Mouse (Mus musculus): ENCODE data around the gene Agbl3. TPM values are rescaled to one million over a fixed set of nuclear protein-coding genes. Genes with fewer than 3 reads are reported as not detected.

The Agbl3 gene
- 138 TPM for polyA plus RNA-seq (2014; fragmentation: Illumina TruSeq; extraction: RNeasy Lipid Tissue Mini Kit (QIAGEN cat#74804); ENCODE audit: low read depth, low replicate concordance)

DNA sequence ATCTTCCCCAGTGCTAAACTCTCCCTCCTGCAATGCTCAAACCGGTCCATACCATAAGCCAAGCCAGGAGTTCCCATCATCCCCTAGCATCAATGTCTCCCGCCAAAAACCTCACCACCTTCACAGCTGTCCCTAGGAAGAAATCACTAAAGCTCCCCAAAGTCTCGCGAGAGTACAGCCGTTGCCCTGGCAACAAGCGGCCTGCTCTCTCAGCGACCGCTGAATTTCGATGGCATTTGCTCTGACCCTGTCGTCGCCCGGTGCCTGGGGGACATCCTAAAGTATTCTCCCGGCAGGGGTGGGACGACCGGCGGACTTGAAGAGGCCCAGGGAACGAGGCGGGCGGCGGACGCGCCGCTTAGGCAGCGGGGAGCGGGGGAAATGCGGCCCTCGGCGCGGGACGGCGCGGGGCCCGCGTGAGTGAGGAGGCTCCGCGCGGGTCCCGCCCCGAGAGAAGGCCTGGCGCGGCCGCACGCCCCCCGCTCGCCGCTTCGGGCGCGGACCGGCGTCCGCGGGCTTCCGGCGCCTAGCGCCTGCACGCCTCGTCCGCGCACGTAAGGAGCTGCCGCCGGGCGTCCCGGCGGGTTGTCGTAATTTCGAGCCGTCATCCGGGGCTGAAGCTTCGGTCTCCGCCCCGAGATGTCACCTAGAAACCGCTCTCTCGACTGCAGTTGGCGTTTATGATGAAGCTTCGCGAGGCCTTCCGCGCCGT is at the start of gene Agbl3:
Agbl3 (plus strand) TSS at position 202 of the 712 bp plus-strand sequence.

DNA sequence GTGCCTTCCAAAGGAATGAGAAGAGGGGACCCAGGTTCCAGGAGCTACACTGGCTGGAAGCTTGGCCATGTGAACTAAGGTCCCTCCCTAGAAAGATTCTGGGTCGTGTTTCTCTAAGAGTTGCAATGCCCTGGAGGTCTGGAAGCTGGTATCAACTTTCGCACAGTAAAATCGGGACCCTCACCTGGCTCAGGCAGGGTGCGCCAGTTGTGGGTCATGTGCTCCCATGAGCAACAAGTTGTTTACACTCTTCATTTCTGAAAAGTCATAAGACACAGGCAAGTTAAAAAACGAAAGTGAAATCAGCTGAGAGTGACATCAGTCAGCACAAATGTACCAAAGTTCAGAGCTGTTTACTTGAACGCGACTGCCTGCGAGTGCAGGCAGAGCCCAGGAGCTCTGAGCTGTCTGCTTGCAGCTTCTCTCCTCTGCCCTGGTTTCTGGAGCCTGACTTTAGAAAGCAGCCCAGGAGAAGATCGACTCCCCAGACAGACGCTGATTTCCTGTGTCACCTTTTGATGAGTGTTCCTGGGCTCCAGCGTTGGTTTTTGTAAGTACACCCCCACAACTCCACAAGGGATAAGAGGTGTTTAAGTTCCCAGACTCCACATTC is 82.7 kb downstream of the Agbl3 start, which contains the start of gene Tmem140:
Tmem140 (plus strand) TSS at position 356 of the 613 bp plus-strand sequence.

GRCm38 (mm10) chr6:34877509-34878321 is 97.5 kb downstream of the Agbl3 start, which contains the start of gene Cyren:
Cyren (minus strand) TSS chr6:34878060.

Other genes with a start within 250 kb of the Agbl3 start
- 26.0 TPM for gene Cald1, start 181.9 kb upstream of the Agbl3 start, polyA plus RNA-seq (2014; fragmentation: Illumina TruSeq; extraction: RNeasy Lipid Tissue Mini Kit (QIAGEN cat#74804); ENCODE audit: low read depth, low replicate concordance)
- 0.71 TPM for gene Tmem140, start 82.7 kb downstream of the Agbl3 start, polyA plus RNA-seq (2014; fragmentation: Illumina TruSeq; extraction: RNeasy Lipid Tissue Mini Kit (QIAGEN cat#74804); ENCODE audit: low read depth, low replicate concordance)
- 0.41 TPM for gene Cyren, start 97.6 kb downstream of the Agbl3 start, polyA plus RNA-seq (2014; fragmentation: Illumina TruSeq; extraction: RNeasy Lipid Tissue Mini Kit (QIAGEN cat#74804); ENCODE audit: low read depth, low replicate concordance)
- gene Wdr91, start 130.4 kb downstream of the Agbl3 start, polyA plus RNA-seq (2014; fragmentation: Illumina TruSeq; extraction: RNeasy Lipid Tissue Mini Kit (QIAGEN cat#74804); ENCODE audit: low read depth, low replicate concordance), result 1.2 TPM
- 28.0 TPM for gene Stra8, start 139.7 kb downstream of the Agbl3 start, polyA plus RNA-seq (2014; fragmentation: Illumina TruSeq; extraction: RNeasy Lipid Tissue Mini Kit (QIAGEN cat#74804); ENCODE audit: low read depth, low replicate concordance)
- 0.20 TPM for gene Slc23a4, start 208.0 kb downstream of the Agbl3 start, polyA plus RNA-seq (2014; fragmentation: Illumina TruSeq; extraction: RNeasy Lipid Tissue Mini Kit (QIAGEN cat#74804); ENCODE audit: low read depth, low replicate concordance)